Mouse (Mus musculus) MN1 (cell line): ENCODE measurements around the gene Wwox.

Experiments
- DNase-seq: peaks from one replicate; pipeline ENCODE4 v3.0.0-alpha.2; 2016; ENCODE audit warnings: low spot score

Gene Wwox

GRCm38 (mm10) chr8:114536201-114536600 is 96.7 kb downstream of the Wwox start:
- no peak for DNase-seq

GRCm38 (mm10) chr8:114541132-114541531 is 101.7 kb downstream of the Wwox start:
- DNase-seq: peak; percentile 79

- no peak for DNase-seq
Observed at GRCm38 (mm10) chr8:114548360-114548759, 108.9 kb downstream of the Wwox start.

GRCm38 (mm10) chr8:114548837-114549236 is 109.4 kb downstream of the Wwox start:
- DNase-seq: no peak

GRCm38 (mm10) chr8:114550029-114550428 is 110.6 kb downstream of the Wwox start:
- no peak for DNase-seq

GRCm38 (mm10) chr8:114552606-114553005 is 113.2 kb downstream of the Wwox start:
- DNase-seq: no peak

GRCm38 (mm10) chr8:114554966-114555365 is 115.5 kb downstream of the Wwox start:
- no peak for DNase-seq

- no peak for DNase-seq
Observed at GRCm38 (mm10) chr8:114555491-114556202, 116.2 kb downstream of the Wwox start.

- no peak for DNase-seq
Observed at GRCm38 (mm10) chr8:114561191-114561590, 121.7 kb downstream of the Wwox start.

- no peak for DNase-seq
Observed at GRCm38 (mm10) chr8:114562486-114562885, 123.0 kb downstream of the Wwox start.

- DNase-seq: no peak
Observed at GRCm38 (mm10) chr8:114563361-114563760, 123.9 kb downstream of the Wwox start.

DNA sequence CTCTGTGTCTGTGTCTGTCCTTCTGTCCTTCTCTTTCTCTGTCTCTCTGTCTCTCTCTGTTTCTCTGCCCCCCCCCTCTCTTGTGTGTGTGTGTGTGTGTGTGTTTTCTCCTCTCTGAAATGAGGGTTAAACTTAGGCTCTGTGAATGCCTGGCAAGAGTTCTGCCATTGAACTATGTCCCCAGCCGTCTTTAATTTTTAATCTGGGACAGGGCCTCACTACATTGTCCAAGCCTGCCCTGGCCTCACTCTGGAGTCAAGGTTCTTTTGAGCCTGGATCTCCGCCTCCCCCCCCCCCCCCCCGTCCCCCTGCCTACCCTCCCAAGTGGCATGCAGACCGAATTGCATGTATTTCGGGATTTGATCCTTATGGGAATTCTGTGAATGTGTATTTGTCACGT is 124.6 kb downstream of the Wwox start:
- no peak for DNase-seq

- no peak for DNase-seq
Observed at GRCm38 (mm10) chr8:114568531-114569166, 129.2 kb downstream of the Wwox start.

GRCm38 (mm10) chr8:114573014-114573746 is 133.7 kb downstream of the Wwox start:
- DNase-seq: no peak

- DNase-seq: peak; percentile 22
Observed at GRCm38 (mm10) chr8:114573747-114574093, 134.3 kb downstream of the Wwox start.

DNA sequence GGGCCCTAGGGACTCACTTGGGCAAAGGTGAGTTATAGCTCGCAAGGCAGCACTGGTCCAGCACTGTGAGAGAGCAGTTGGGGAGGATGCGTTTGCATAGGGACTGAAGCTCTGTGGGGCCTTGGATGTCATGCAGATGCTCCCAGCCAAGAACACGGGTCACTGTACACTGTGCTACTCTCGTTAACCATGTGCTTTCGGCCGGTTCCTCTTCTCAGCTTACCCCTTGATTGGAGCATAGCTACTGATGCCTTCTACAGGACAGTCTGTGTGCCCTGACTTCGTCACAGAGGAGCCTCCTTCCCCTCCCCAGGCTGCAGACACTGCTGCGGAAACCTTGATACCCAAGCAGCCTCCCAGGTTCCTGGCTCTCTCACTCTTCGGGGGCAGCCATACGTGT is 139.8 kb downstream of the Wwox start:
- no peak for DNase-seq

DNA sequence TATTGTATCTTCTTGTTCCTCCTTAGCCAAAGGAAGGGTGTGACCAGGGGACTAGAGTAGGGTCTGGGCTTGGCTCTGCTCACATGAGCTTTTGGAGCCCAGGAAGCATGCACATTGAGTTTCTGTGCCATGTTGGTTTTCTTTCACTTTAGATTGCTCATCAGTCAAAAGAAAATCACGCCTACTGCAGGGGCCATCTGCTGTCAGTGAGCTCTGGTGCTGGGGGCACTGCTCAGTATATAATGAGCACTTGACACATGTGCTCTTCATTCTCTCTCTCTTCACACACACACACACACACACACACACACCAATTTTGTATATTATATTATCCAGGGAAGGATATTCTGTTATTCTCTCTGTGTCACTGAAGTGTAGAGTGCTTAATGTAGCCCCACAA is 141.2 kb downstream of the Wwox start:
- DNase-seq: no peak

DNA sequence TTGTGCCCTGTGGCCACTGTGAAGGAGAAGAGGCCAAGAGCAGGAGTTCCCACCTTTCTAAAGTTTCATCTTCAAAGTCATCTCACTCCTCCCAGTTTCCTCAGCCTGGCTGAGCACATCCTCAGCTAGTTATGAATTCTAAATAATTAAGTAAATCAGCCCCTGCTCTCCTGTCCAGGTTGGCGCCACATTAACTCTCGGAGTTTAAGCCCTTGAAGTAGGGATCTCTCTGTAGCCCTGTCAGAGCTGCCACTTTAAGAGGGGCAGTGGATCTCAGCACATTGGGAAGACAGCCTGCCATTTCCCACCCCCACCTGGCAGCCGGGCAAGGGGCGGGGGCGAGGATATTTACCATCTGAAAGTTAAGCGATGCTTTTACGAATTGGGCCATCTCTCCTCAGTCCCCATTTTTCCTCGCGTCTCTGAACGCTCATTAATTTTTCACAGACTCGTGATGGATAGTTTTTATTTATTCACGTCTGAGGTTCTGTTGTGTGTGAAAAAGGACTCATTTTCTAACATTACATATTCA is 150.9 kb downstream of the Wwox start:
- DNase-seq: no peak

DNA sequence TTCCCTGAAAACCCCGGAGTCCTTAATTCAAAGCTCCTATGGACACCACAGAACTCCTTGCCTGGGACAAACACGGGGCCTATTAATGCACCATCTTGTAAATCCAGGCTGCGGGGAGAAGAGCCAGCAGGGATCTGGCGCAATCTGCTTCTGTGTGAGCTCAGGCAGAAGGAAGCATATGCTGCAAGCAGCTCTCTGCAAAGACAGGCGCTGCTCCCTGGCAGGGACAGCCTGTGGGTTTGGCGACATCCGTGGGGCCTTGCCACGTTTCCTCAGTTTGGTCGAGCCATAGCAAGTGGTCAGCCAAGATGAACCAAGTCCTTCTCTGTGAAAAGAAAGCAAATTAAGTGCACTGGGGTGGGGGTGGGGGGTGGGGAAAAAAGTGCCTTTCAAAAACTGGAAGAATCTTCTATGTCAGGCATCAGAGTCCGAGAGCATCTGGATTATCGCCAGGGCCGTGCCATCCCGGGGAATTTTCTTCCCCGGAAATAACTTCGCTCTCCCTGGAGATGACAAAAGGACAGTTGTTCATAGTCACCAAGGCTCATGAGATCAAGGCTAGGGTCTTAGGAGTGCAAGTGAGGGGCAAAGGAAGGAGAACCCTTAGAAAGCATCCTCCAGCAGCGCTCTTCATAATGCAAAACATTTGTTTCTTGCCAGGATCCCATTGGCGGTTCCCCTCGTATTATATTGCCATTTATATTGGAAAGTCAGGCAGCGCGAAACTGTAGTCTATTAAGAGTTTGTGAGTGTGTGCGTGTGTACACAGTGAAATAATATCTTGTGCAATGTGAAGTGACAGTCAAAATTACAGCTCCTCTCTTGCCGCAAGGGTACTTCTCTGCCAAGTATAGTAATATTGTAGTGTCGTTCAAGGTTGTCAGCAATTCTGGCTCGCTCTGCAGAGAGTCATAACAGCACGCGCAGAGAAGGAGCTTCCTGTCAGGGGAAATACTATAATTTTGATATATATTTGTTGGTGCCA is 152.1 kb downstream of the Wwox start:
- peak; percentile 73 for DNase-seq

- DNase-seq: no peak
Observed at GRCm38 (mm10) chr8:114593424-114594157, 154.1 kb downstream of the Wwox start.

DNA sequence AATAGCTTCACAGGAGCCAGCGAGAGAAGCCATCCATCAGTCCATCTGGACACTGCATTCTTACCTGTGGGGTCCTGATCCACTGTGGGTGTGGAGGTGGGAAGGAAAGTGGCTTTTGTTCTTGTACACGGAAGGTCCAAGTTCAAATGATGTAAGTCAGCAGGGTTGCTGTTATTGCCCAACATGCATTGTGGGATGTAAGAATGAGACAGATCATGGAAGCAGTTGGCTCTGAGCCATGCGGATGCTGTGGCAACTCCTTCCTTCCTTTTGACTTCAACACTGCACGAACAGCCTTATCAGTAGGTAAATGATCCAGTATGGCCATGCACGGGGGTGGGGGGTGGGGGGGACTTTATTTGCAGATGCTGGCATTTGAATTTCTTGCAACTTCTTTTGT is 155.4 kb downstream of the Wwox start:
- no peak for DNase-seq
